Mouse (Mus musculus) granulocyte monocyte progenitor cell, adult 5-6 weeks (primary cell): ENCODE measurements around the gene Clcn1. TPM values are rescaled to one million over a fixed set of nuclear protein-coding genes. Genes with fewer than 3 reads are reported as not detected.
A peak's percentile ranks its signal among the peaks of the same experiment; 100 is the strongest.

Experiments used
- ATAC-seq: replicated peaks from 2 replicates; pipeline ENCODE4 v1.8.0; 2016; ENCODE audit warnings: mild to moderate bottlenecking, moderate TSS enrichment, inconsistent platforms; ENCODE audit not compliant: poor library complexity, severe bottlenecking
- total RNA-seq, 2 experiments: library from RNA; stranded (forward) in 1 of 2; stranded (reverse) in 1 of 2; fragments of 200-712, 200-1000 nt in 1 of 2; fragments of >200 nt in 1 of 2; fragmentation: Nextera tagmentation in 1 of 2; gene quantifications; 2 replicates each; pipeline ENCODE4 v1.2.3; 2014 to 2017

The Clcn1 gene
- total RNA-seq, 2 experiments from 2014 or later, result not detected

DNA sequence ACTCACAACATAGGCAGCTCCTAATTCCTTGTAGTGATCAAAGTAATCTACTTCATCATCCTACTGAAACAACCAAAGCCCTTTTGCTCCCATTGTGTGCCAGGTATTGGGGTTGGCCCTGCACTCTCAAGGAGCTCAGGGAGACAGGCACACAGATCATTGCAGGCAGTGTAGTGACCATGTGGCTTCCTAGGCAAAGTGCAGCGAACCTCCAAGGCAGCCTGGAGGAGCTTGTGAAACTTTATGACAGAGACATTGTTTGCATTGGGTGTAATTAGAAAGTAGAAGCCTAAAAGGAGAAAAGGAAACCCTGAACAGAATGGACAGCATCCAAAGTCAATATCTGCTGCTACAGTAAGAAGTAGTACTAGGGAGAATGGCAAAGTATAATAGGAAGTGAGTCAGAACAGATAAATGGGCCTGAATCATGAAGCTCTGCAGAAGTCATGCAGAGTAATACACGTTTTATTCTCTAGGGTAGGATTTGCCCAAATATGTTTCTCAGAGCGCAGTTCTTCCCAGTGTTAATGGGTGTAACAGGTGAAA, 9.1 kb downstream of the Clcn1 start:
- no peak for ATAC-seq

DNA sequence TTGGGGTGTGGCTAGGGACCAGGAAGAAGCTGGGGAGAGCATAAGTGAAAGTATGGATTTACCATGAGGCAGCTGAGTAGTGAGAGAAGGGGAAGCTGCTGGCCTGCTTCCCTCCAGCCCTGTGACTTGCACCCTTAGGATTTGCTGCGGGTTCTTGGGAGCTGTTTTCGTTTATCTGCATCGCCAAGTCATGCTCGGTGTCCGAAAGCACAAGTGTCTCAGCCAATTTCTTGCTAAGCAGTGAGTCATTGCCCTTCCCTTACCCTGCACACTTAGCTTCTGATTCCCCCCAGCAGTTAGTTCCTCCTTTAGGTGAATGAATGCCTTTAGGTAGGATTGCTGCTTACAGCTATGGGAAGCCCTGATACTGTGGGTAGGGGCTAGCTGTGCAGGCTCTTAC, 12.9 kb downstream of the Clcn1 start:
- peak; percentile 90 for ATAC-seq

DNA sequence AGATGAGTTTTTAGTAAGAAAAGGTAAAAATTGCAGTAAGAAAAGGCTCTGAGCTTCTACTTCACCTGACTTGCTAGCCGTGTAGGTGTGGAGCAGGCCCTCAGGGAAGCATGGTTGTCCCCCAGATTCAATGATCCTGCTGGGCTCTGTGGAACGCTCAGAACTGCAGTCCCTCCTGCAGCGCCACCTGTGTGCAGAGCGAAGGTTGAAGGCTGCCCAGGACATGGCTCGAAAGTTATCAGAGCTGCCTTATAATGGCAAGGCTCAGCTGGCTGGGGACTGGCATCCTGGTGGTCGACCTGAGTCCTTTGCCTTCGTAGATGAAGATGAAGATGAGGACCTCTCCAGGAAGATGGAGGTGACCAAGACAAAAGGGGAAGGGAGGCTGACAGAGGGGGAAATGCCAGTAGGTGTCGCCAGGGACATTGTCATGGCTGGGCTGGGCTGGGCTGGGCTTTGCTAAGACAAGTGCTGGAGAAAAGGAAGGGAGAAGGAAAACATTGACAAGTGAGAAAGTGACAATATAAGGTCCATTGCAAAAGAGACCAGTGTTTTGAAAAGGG, 23.4 kb downstream of the Clcn1 start:
- ATAC-seq, result peak; percentile 55

DNA sequence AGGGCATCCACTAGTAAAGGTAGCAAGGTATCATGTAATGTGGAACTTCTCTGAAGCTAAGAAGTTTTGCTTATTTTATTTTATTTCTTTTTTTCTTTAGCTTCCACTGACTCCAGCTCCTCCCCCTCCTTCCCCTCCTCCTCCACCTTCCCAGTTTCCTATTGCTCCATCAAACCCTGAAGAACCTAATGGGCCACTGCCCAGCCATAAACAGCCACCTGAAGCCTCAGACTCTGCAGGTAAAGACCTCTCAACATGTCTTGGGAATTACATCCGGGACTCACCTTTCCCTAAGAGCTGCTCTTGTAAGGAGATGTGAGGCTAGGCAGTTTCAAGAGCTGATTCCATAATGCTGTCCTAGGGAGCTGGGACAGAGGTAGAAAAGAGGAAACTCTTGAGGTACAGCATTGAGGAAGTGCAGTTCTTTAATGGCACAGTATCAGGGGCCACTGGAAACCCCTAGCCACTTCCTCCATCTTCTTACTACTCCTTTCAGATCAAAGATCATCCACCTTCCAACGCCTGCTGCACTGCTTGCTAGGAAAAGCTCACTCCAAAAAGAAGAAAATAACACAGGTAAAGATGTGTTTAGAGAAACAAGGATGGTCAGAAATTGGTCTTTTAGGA, 24.1 kb downstream of the Clcn1 start:
- ATAC-seq, result peak; percentile 96

DNA sequence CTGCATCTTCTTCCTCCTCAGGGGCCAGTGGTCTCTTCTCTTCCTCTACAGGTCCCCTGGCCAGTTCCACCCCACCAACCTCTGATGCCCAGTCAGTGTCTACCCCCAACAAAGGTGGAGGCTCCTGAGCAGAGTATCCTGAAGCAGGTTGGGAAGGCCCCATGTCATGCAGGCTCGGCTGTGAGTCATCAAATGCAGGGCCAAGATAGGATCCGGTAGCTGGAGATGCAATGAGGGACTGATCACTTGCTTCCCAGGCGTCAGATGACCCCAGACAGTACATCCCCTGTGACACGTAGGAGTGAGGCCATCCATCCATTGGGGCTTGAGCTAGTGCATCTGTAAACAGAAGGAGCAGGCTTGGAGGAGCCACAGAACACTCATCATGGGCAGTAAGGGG, 31.8 kb downstream of the Clcn1 start:
- no peak for ATAC-seq

DNA sequence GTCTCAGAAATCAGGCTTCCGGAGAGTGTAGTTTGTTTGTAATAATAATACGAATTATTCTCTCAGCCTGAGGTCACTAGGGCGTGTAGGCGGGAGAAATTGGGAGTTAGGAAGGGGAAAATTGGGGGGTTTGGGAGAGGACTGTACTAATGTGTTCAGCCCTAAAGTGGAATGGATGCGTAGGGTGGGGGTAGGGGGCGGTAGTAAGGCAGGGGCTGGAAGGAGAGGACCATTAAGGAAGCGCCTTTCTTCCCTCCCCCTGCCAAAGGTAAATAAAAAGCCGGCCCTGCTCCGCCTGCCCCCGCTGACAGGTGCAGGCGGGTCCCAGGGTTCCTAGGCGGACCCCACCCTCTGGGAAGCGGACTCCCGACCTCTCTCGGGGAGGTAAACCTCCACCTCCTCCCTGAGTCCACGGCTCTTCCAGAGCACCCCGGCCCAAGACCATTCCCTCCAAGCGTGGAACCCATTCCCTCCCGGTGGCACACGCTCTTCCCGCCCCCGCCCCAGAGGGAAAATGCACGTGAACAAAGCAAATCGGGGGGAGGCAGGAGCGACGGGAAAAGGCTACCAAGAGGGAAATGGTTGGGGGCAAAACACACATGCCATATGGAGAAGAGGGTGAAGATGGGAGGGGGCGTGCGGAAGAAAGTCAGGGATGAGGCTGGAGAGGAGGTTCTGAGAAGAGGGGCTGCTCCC, 37.0 kb downstream of the Clcn1 start:
- no peak for ATAC-seq

DNA sequence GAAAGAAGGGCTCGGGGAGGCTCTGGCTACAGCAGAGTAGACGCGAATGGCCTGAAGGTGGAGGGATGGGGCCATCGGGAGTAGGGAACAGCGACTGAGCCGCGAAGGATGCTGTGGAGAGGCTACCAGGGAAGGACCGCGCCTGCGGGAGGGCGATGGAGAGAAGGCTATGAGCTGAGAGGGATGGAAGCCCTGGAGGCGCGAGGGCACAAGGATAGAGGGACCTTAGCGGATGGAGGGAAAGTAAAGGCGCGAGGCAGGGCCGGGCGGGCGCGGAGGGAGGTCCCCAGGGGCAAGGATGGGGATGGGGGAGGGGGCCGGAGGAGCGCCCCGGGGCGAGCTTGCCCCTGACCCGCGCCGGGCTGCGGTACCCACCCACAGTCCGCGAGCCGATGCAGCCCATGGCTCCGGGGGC, 37.6 kb downstream of the Clcn1 start:
- ATAC-seq, result peak; percentile 2; the same call in 1 of the 2 replicates

DNA sequence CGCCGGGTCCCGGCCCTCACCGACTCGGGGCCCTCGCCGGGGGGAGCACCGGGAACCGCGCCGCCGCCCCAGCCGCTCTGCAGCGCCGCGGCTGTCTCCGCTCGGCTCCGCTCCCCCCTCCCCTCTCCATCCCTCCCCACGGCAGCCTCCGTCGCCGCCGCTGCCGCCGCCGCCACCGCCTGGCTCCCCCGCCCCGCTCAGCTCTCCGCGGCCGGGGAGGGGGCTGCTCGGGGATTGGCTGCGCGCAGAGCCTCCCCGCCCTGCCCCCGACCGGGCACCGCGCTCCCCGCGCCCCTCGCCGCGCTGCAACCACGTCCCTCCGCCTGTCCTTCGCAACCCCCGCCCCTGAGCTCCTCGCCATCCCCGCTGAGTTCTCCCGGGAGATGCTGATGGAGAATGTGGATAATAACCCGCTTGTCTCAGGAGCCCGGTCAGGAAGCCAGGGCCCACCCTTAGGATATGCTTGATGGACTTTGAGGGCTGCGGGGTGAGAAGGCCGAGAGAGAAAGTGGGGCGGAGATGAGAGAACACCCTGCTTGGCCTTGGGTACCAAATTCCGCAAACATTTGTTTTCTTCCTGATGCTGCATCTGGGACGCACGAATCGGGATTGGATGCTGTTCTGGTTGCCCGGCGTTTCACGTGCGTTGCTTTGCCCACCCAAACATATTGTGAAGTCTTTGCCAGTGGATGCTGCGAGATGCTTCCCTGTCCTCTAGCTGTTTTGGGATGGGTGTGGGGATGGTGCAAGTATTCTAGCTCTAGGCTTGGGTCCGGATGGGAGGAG, 38.2 kb downstream of the Clcn1 start, which contains the start of gene Fam131b:
Fam131b (minus strand) TSS at position 162 of the 786 bp plus-strand sequence.
- ATAC-seq, result peak; percentile 20; the same call in 1 of the 2 replicates

DNA sequence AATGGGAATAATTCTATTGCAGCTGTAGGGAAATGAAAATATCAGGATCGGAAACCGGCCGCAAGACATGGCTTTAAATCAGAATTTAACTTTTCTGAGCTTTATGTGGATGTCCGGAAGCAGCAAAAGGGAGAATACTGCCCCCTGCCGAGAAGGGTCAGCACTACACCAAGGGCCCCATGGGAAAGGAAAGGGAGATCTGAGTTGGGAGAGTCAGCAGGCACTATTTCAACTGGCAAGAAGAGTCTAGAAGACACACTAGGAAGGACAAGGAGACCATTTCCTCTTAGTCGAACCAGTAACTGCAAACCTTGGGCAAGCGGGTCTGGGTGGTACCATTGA, 38.8 kb downstream of the Clcn1 start:
- peak; percentile 83 for ATAC-seq

DNA sequence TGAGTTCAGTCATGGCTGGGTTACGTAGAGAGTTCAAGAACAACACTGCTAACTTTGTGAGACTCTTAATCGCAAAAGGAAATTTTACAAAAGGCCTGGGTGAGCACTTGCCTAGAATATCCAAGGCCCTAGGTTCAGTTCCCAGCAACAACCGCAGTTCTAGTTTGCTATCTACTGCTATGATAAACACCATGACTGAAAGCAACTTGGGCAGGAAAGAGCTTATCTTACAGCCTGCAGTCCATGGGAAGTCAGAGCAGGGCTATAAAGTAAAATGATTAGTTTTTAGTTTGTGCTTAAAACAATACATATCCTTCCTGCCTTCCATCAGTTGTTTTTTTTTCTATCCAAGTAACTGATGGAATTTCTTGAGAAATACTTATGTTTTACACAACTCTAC, 40.0 kb downstream of the Clcn1 start:
- no peak for ATAC-seq

DNA sequence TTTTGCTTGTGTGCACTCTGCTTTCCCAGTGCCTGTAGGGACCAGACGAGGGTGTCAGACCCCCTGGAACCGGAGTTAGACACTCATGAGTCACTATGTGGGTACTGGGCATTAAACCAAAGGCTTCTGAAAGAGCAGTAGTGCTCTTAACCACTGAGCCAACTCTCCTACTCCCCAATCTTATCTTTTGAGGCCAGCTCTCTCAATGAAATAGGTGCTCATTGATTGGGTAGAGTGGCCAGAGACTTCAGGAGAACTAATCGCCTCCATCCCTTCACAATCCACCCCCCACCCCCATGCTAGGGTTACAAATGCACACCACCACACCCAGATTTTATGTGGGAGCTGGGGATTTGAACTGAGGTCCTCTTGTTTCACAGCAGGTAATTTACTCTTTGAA, 42.3 kb downstream of the Clcn1 start:
- no peak for ATAC-seq

DNA sequence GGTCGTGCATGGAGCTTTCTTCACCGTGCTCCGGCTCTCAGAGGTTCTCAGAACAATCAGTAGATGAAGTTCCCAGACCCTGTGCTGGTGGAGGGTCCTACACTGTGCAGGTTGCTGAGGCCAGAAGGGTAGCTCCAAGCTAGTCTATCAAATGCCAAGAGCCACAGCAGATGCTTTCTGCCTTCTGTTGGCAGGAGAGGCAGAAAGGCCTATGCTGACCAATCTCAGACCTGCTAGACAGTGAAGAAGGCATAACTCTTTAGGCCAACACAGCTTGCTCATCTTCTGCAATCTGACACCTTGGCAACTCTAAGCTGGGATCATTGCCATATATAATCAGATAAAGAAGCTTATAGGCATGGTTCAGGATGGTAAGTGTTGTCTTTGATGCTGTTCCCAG, 43.7 kb downstream of the Clcn1 start:
- no peak for ATAC-seq

DNA sequence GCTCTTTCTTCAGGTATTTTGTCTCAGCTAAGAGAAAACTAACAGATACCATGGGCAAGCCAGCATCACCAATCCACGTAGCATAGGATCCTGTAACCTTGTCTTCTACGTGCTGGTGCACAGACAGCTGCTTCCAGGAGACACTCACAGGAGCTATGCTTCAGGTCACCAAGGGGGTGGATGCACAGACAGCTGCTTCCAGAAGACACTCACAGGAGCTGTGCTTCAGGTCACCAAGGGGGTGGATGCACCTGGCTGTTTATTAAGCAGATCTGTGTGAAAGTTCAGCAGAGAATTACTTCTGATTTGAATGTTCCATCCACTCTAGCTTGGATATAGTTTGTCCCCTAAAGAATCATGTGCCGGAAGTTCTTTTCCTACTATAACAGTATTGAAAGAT, 44.5 kb downstream of the Clcn1 start:
- ATAC-seq, result no peak

DNA sequence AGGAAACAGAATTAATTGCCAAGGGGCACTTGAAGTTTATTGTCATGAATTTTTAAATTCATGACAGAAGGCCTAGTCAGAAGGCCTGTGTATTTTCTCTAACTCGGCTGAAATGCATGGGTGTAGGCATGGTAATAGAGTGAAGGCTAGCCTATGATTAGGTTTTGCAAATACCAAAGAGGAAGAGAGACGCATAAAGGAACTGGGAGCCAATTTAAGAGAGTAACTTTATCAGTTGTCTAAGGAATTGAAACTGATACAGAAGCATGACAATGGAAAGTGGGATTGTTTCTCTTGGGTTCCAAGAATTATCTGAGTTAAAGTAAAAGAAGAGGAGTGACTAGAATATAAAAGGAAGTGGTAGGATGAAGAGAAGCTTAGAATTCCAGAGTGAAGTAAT, 52.7 kb downstream of the Clcn1 start:
- ATAC-seq, result peak; percentile 61

DNA sequence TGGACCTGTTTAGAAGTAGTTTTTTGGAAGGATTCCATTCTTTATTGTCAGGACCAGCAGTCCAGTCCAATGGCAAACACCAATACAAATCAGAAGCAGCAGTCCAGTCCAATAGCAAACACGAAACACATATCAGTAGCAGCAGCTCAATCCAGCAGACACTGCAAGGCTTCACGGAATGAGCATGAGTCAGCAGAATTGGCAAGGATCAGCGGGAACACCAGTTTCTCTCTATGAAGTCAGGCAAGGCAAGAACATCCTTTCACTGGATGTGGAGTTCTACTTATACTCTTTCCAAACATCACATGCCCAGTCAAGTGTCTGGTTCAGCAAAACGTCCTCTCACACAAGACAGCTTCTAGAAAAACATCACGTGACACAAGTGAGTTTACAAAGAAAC, 53.5 kb downstream of the Clcn1 start:
- no peak for ATAC-seq

DNA sequence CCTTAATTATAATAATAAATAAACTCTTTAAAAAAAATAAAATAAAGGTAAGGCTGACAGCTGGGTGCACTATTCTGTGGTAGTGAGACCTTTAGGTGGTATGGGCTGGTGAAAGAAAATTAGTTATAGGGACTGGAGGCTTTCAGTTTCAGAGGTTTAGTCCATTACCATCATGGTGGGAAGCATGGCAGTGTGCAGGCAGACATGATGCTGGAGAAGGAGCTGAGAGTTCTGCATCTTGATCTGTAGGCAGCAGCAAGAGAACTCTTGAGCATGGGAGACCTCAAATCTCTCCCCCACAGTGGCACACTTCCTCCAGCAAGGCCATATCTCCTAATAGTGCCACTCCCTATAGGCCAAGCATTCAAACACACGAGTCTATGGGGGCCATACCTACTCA, 55.7 kb downstream of the Clcn1 start:
- no peak for ATAC-seq

DNA sequence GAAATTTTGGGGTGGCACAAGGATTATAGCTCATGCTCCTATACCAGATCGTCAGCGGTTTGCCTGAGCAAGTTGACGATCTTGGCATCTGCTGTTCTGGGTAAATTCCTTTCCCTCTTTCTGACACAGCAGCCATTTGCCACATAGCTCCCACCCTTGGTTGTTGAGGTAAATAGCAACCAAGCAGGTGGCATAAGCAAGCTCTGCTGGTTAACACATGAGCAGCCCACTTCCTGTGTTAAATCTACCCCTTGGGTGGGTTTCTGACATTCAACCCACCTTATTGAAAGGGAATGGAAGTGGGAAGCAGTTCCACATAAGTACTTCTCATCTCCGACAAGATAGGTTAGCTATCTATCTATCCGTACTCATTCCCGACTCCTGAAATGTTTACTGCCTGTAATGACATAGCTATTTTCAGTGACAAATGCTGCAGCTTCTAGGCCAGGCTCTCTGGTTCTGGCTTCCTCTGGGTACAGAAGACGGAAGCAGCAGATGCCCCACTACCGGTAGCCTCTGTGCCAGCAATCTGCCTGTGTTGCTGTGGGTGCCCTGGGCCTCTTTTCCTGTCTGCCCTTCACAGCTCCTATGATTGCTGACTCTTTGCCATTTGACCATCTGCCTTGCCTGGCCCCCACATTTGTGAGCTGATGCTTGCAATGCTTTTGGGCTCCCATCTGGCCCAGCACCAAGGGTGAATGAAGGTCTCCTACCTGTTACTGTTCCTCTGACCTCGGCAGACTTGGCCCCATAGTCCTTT, 57.1 kb downstream of the Clcn1 start:
- ATAC-seq, result peak; percentile 51

DNA sequence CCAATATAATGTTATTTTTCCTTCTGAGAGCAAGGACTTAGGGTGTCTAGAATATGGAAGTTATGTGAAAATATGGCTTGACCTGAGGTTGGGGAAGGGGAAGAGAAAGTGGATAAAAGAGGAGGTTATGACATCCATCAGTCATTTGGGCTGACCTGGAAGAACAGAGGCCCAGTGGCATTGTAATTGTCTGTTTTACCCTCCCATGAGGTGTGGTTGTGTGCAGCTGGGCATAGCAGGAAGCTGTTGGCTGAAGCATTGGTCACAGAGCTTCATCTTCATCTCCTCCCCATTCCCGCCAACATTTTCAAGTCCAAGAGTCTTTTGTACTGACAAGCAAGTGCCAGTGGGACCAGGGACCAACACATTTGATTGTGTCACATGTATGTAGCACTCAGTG, 57.8 kb downstream of the Clcn1 start:
- ATAC-seq, result peak; percentile 75

DNA sequence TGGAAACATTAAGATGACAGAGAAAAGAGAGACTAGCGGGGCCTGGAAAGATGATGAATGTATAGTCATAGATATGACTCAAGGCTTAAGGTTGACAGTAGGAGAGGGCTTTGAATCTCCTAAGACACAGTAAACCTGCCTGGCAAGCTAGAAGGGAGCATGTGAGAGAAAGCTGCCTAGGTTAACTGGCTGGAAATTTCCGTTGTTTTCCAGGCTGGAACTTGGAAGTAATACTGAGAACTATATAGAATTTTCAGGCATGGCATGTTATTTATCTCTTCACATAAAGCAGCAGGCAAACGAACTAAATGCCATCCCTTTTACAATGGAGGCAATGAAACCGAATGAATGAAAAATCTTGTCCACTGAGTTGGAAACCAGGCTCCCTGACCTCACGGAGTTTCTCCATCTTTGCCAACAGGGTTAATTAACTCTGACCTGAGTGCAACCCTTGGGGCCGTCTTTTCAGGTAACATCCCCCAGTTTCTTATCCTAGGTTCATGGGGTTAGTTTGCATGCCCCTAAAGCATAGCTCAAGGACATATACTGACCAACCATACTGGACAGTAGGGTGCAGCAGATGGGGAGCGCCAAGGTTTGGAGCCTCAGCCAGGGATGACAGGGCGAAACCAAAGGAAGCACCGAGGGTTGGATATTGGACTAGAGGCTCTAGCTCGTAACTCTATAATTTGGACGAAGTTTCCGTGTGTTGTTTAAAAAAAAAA, 62.0 kb downstream of the Clcn1 start:
- ATAC-seq, result no peak
